In the genomic region with DNA sequence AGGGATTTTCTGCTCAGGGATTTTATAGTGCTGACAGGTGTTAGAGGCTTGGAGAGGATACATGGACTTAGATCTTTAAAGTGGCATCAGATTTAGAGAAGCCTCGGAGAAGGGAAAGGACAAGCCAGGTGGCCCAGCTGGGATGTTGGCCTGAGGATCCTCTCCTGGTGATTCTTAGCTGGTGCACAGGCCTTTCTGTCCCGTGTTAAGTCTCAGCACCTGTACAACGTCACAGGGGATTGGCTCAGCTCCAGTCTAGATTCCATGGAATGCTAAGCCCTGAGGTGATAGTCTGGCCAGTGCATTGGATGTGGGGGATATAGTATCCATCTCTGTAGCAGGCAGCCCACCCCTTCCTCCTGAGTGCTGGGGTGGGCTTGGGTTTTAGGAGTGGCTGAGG, we compare ENCODE assay signal across 15 mouse cellular contexts.
DNase-seq lines count a peak whose midpoint lies in the region.
"Had no signal": no experiment of that assay in that cellular context is flagged by ENCODE, and none has a peak within 500 bp of the region (broad histone marks: within the 10 kb centered on the region; RNA-seq: fewer than 3 reads in every experiment).

No protein-coding gene starts in this region.

- DNase-seq in brain, adult 2 months (ENCODE audit: low read depth, low spot score) = peak; percentile 51
- peak; percentile 25 for DNase-seq in cerebellum, adult 11 months
- peak; percentile 53 for DNase-seq in cerebellum, adult 9-10 months
- DNase-seq in cerebellum, postnatal 36 days = peak; percentile 20 to 34
- no peak for DNase-seq in Muller cell, postnatal 12 days (ENCODE audit: inconsistent ontology term)
- DNase-seq in MN1 (ENCODE audit: low spot score) = no peak
- no peak for DNase-seq in c-Kit-positive CD71-positive TER-119-positive erythroid progenitor cells, embryonic 14.5 days (ENCODE audit: low spot score)
- DNase-seq: adrenal gland, adult 8-10 months; B cell, adult 2 months; gastrocnemius, postnatal 25 days; heart, adult 18-20 months; heart, postnatal 4 days; kidney, adult 18-20 months; kidney, postnatal 25 days; thymus, postnatal 14 days had no signal

Comparison
In these comparisons a context has a peak if more than half of its experiments do, and no peak if none do; other contexts are left out.
1. DNase-seq: peak in brain, adult 2 months (single experiment), cerebellum, adult 11 months (single experiment), cerebellum, adult 9-10 months (single experiment) and cerebellum, postnatal 36 days (2 of 2); none in Muller cell, postnatal 12 days (single experiment), MN1 (single experiment) and c-Kit-positive CD71-positive TER-119-positive erythroid progenitor cells, embryonic 14.5 days (single experiment).